Mouse (Mus musculus): ENCODE measurements around the gene Fam126b. TPM values are rescaled to one million over a fixed set of nuclear protein-coding genes. Genes with fewer than 3 reads are reported as not detected.
"Not testable (repeated sequence)": the region's sequence is repeated elsewhere in the genome, so short reads cannot be mapped to it uniquely, and the experiment has no call there.

Gene Fam126b
- polyA plus RNA-seq, 1 experiment = 9.1 TPM

GRCm38 (mm10) chr1:58614424-58614823, 28.3 kb upstream of the Fam126b start:
- Histone ChIP-seq H3K27ac (ENCODE audit: insufficient read depth, low read depth, low read length) (peak overlapping the region; percentile 24; the same call in 1 of the 2 replicates), H3K4me1 (ENCODE audit: control insufficient read depth, insufficient read depth, low read length) (peaks cover 24% of the 10 kb centered on the region), H3K4me3 (ENCODE audit: insufficient read depth, low read length) (no peak overlapping the region)
- TF ChIP-seq CTCF (IDR thresholded peaks at IDR 0.05; ENCODE audit: low read depth, low read length) = no peak
- TF ChIP-seq POLR2A (IDR thresholded peaks at IDR 0.05; ENCODE audit: borderline replicate concordance, low read depth, low read length) = no peak

- TF ChIP-seq CTCF (IDR thresholded peaks at IDR 0.05; ENCODE audit: low read depth, low read length) = no peak
- TF ChIP-seq POLR2A (IDR thresholded peaks at IDR 0.05; ENCODE audit: borderline replicate concordance, low read depth, low read length) = no peak
- H3K27ac ChIP-seq (ENCODE audit: insufficient read depth, low read depth, low read length) = no peak overlapping the region
- H3K4me3 ChIP-seq (ENCODE audit: insufficient read depth, low read length) = no peak overlapping the region
- H3K4me1 ChIP-seq (ENCODE audit: control insufficient read depth, insufficient read depth, low read length) = peaks cover 18% of the 10 kb centered on the region
Measured at GRCm38 (mm10) chr1:58613786-58614185, 27.7 kb upstream of the Fam126b start.

DNA sequence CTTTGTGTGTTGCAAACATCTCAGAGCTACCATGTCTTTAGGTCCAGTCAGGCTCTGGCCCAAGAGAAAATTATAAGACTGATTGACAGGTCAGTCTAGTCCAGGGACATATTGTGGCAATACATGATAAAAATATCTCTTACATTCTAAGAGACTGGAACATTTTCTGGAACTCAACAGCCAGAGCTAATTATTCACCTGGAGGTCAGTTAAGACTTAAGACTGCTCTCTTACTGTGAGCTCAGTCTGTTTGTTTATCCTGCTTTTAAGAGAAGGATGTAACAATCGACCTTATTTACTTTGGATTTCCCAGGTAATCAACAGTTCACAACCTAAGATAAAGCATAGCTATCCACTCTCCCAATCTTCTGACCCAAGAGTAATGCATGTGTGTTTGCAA, 24.5 kb upstream of the Fam126b start:
- Histone ChIP-seq H3K4me1 (ENCODE audit: control insufficient read depth, insufficient read depth, low read length) (peaks cover 7% of the 10 kb centered on the region; the same call in 1 of the 2 replicates), H3K27ac (ENCODE audit: insufficient read depth, low read depth, low read length) (no peak overlapping the region), H3K4me3 (ENCODE audit: insufficient read depth, low read length) (no peak overlapping the region)
- TF ChIP-seq CTCF (IDR thresholded peaks at IDR 0.05; ENCODE audit: low read depth, low read length) = no peak
- TF ChIP-seq POLR2A (IDR thresholded peaks at IDR 0.05; ENCODE audit: borderline replicate concordance, low read depth, low read length) = no peak

DNA sequence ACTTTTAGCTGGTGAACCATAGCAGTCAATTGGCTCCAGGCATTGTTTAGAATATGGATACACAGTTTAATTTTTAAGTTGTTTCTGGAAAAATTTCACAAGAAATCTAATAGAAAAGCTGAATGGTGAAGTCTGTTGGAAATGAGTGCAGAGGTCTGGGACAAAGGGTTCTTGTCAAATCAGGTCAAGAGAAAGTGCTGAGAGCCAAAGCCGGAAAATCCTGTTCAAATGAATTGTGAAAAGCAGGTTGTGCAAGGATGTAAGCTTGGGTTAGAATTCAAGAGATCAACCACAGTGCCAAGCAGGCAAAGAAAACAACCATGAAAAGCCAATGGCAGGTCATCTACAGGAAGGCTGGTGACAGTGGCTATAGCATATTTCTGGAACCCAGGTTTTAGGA, 24.0 kb upstream of the Fam126b start:
- H3K27ac ChIP-seq (ENCODE audit: insufficient read depth, low read depth, low read length) = no peak overlapping the region
- H3K4me3 ChIP-seq (ENCODE audit: insufficient read depth, low read length) = no peak overlapping the region
- H3K4me1 ChIP-seq (ENCODE audit: control insufficient read depth, insufficient read depth, low read length) = peaks cover 11% of the 10 kb centered on the region
- TF ChIP-seq POLR2A (IDR thresholded peaks at IDR 0.05; ENCODE audit: borderline replicate concordance, low read depth, low read length) = no peak
- TF ChIP-seq CTCF (IDR thresholded peaks at IDR 0.05; ENCODE audit: low read depth, low read length) = no peak

DNA sequence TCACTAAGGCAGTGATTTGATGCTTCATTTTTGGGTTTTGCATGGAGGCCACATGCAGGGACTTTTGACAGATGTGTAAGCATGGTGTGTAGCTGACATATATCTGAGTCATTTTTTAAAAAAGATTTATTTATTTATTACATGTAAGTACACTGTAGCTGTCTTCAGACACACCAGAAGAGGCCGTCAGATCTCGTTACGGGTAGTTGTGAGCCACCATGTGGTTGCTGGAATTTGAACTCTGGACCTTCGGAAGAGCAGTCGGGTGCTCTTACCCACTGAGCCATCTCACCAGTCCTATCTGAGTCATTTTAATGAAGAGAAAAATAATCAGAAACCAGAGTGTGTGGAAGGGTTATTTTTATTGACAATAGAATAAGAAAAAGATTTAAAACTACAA, 23.5 kb upstream of the Fam126b start:
- H3K27ac ChIP-seq (ENCODE audit: insufficient read depth, low read depth, low read length); H3K4me3 ChIP-seq (ENCODE audit: insufficient read depth, low read length): not testable (repeated sequence)
- peaks cover 11% of the 10 kb centered on the region for H3K4me1 ChIP-seq (ENCODE audit: control insufficient read depth, insufficient read depth, low read length)

DNA sequence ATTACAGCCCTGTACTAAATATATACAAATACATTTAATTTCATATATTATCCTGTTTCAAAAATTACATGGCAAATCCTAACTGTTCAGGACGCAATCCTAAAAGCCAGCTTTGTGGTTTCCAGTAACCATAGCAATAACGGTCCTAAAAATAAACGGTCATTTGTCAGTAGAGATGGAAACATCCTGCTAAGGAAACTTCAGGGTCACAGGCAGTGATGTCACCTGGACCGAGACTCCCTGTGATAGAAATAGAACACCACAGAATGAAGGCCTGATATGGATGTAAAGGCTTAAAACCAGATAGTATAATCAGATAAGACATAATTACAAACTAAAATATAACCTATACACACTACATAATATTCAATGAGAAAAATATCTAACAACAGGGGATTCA, 17.6 kb upstream of the Fam126b start:
- no peak for TF ChIP-seq CTCF (IDR thresholded peaks at IDR 0.05; ENCODE audit: low read depth, low read length)
- Histone ChIP-seq H3K4me1 (ENCODE audit: control insufficient read depth, insufficient read depth, low read length) (peaks cover 25% of the 10 kb centered on the region), H3K4me3 (ENCODE audit: insufficient read depth, low read length) (no peak overlapping the region), H3K27ac (ENCODE audit: insufficient read depth, low read depth, low read length) (no peak overlapping the region)

DNA sequence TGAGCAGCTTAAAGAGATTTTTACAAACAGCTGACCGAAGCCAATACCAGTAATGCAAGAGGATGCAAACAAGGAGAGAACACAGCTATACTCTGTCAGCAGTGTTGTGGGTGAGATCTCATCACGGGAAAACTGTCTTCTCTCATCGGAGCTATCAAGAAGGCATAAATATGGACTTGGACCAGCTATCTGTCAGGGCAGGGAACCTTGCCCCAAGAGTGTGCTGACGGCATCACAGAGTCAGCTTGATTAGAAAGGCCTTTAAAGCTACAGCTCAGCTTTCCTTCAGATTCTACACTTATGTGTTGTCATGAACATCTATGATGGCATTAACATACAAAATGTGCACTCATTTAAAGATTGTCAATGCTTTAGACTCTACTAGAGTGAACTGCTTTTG, 16.6 kb upstream of the Fam126b start:
- no peak for TF ChIP-seq POLR2A (IDR thresholded peaks at IDR 0.05; ENCODE audit: borderline replicate concordance, low read depth, low read length)
- no peak for TF ChIP-seq CTCF (IDR thresholded peaks at IDR 0.05; ENCODE audit: low read depth, low read length)
- H3K4me3 ChIP-seq (ENCODE audit: insufficient read depth, low read length) = no peak overlapping the region
- peaks cover 26% of the 10 kb centered on the region for H3K4me1 ChIP-seq (ENCODE audit: control insufficient read depth, insufficient read depth, low read length)
- H3K27ac ChIP-seq (ENCODE audit: insufficient read depth, low read depth, low read length) = no peak overlapping the region

DNA sequence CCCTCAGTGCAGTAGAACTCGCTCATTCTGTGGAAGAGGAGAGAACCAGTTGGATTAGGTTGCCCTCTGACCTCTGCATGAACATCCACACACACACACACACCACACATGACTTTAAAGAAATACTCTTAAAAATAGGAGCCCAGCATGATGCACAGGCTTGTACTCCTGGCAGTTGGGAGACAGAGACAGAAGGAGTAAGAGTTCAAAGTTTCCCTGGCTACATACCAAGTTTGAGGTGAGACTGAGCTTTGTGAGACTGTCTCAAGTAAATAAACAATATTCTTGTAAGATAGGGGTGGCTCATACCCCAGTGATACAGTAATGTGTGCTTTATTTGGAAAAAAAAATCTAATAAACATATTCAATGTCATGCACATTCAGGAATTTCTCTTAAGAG, 1.4 kb upstream of the Fam126b start:
- peaks cover 3% of the 10 kb centered on the region for H3K4me1 ChIP-seq (ENCODE audit: control insufficient read depth, insufficient read depth, low read length)
- TF ChIP-seq CTCF (IDR thresholded peaks at IDR 0.05; ENCODE audit: low read depth, low read length) (no peak), POLR2A (IDR thresholded peaks at IDR 0.05; ENCODE audit: borderline replicate concordance, low read depth, low read length) (no peak)
- H3K27ac ChIP-seq (ENCODE audit: insufficient read depth, low read depth, low read length) = no peak overlapping the region
- peak overlapping the region; percentile 9; the same call in 1 of the 2 replicates for H3K4me3 ChIP-seq (ENCODE audit: insufficient read depth, low read length)

- no peak overlapping the region for H3K27ac ChIP-seq (ENCODE audit: insufficient read depth, low read depth, low read length)
- H3K4me3 ChIP-seq (ENCODE audit: insufficient read depth, low read length) = peak overlapping the region; percentile 93
- TF ChIP-seq CTCF (IDR thresholded peaks at IDR 0.05; ENCODE audit: low read depth, low read length) (no peak), POLR2A (IDR thresholded peaks at IDR 0.05; ENCODE audit: borderline replicate concordance, low read depth, low read length) (no peak)
- peaks cover 3% of the 10 kb centered on the region for H3K4me1 ChIP-seq (ENCODE audit: control insufficient read depth, insufficient read depth, low read length)
Measured at GRCm38 (mm10) chr1:58585373-58586170, 551 bp downstream of the Fam126b start.

DNA sequence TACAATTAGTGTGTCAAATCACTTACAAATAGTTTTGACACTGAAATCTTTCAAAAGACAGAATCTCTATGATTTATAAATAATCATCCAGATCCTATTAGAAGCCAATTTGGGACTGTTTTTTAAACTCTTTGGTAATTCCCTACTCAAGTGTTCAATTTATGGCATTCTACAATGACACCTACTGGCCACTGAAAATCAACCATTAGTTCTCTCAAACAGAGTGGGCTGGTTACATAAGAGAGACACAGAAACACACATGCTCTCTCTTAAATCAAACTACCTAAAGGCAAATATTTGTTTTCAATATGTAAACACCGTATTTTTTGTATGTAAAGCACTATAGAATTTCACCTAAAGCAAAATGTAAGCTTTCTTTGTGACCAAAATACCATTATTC, 1.9 kb downstream of the Fam126b start:
- Histone ChIP-seq H3K27ac (ENCODE audit: insufficient read depth, low read depth, low read length) (no peak overlapping the region), H3K4me3 (ENCODE audit: insufficient read depth, low read length) (no peak overlapping the region), H3K4me1 (ENCODE audit: control insufficient read depth, insufficient read depth, low read length) (peaks cover 3% of the 10 kb centered on the region)
- no peak for TF ChIP-seq CTCF (IDR thresholded peaks at IDR 0.05; ENCODE audit: low read depth, low read length)
- TF ChIP-seq POLR2A (IDR thresholded peaks at IDR 0.05; ENCODE audit: borderline replicate concordance, low read depth, low read length) = no peak
